Mouse (Mus musculus) intestine, postnatal 0 days (tissue): ENCODE data around the gene Abca13. TPM values are rescaled to one million over a fixed set of nuclear protein-coding genes. Genes with fewer than 3 reads are reported as not detected.
A peak's percentile ranks its signal among the peaks of the same experiment; 100 is the strongest.
"Not testable (repeated sequence)": the region's sequence is repeated elsewhere in the genome, so short reads cannot be mapped to it uniquely, and the experiment has no call there.

Source experiments
- ATAC-seq: fragments of 200-750 bp; cut with Nextera tagmentation; 2 replicates; pipeline ENCODE4 v1.8.0; 2017; ENCODE audit warnings: mild to moderate bottlenecking, moderate TSS enrichment, moderate library complexity
- H3K27ac ChIP-seq: fragments of 300-500 bp; sonication (generic); 2 replicates; pipeline ENCODE4 v1.5.1; 2014; ENCODE audit warnings: mild to moderate bottlenecking, low read depth, low read length, moderate library complexity
- H3K27me3 ChIP-seq: fragments of 300-500 bp; sonication (generic); replicated peaks from 2 replicates; pipeline ENCODE4 v1.6.1; 2014; ENCODE audit warnings: low read length, mixed read lengths; ENCODE audit not compliant: control insufficient read depth, insufficient read depth
- H3K36me3 ChIP-seq: fragments of 300-500 bp; sonication (generic); 2 replicates; pipeline ENCODE4 v1.6.1; 2014; ENCODE audit warnings: mild to moderate bottlenecking, moderate library complexity; ENCODE audit not compliant: control insufficient read depth, insufficient read depth
- H3K4me1 ChIP-seq: fragments of 300-500 bp; sonication (generic); replicated peaks from 2 replicates; pipeline ENCODE4 v1.6.1; 2014; ENCODE audit warnings: antibody characterized with exemption, low read length, mixed read lengths; ENCODE audit not compliant: control insufficient read depth, insufficient read depth
- H3K4me2 ChIP-seq: fragments of 300-500 bp; sonication (generic); replicated peaks from 2 replicates; pipeline ENCODE4 v1.6.1; 2014; ENCODE audit warnings: low read depth, mild to moderate bottlenecking, moderate library complexity
- H3K4me3 ChIP-seq: fragments of 300-500 bp; sonication (generic); 2 replicates; pipeline ENCODE4 v1.5.1; 2014; ENCODE audit warnings: low read depth, low read length
- H3K9ac ChIP-seq: fragments of 300-500 bp; sonication (generic); 2 replicates; pipeline ENCODE4 v1.6.1; 2014; ENCODE audit warnings: mild to moderate bottlenecking, low read depth, low read length
- H3K9me3 ChIP-seq: fragments of 300-500 bp; sonication (generic); 2 replicates; pipeline ENCODE4 v1.6.1; 2016; ENCODE audit warnings: mixed run types; ENCODE audit not compliant: control insufficient read depth
- CTCF ChIP-seq: sonication (generic); IDR thresholded peaks from 2 replicates; pipeline ENCODE4 v1.5.1; 2016; ENCODE audit warnings: low read depth, mild to moderate bottlenecking, control low read depth, antibody characterized with exemption, moderate library complexity
- WGBS: fragments of 180-500 bp; shearing (Covaris S2); extraction: QIAGEN DNeasy Blood & Tissue Kit; methylation state at CpG from one replicate; pipeline ENCODE4 v1.1.7; 2014; 5-methylcytosine and 5-hydroxymethylcytosine counted together
- polyA plus RNA-seq: library from polyadenylated mRNA; unstranded; fragments of >200 nt; fragmentation: Nextera tagmentation; extraction: Ambion mirVana; gene quantifications from 2 replicates; pipeline ENCODE4 v1.2.1, GENCODE M21; 2015

The Abca13 gene
- polyA plus RNA-seq, 1 experiment from 2014 or later = 0.86 TPM

- no peaks in the 10 kb centered on the region for H3K4me1 ChIP-seq
- TF ChIP-seq CTCF = no peak
- no peak overlapping the region for H3K4me2 ChIP-seq
- no peaks in the 10 kb centered on the region for H3K27me3 ChIP-seq
- no peak overlapping the region for H3K4me3 ChIP-seq
- ATAC-seq = no peak
- H3K27ac ChIP-seq = no peak overlapping the region
- no peaks in the 10 kb centered on the region for H3K36me3 ChIP-seq
- H3K9ac ChIP-seq = no peak overlapping the region
- no peaks in the 10 kb centered on the region for H3K9me3 ChIP-seq
- 78% methylated on average over 1 of the region's 1 CpGs for WGBS
These were observed 280.7 kb downstream of the Abca13 start for GRCm38 (mm10) chr11:9472400-9472799.

DNA sequence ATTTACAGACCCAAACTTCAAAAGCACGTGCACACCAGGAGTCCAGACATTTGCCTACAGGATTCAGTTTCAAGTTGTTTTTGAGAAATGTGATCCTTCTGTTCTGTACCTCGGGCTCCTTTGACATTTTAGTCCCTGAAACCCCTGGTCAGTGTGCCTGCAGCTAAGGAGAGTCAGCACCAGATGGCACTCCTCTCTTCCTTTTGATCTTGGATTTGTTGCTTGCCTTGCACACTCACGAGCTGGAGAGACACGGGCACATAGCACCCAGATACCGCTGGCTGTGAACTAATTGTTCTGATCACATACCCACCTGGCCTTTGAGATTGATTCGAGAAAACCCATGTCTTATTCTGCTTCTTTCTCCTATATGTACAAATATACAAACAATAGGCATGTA lies 289.8 kb downstream of the Abca13 start:
- ATAC-seq = peak; percentile 56; the same call in 1 of the 2 replicates
- Histone ChIP-seq H3K36me3 (no peaks in the 10 kb centered on the region), H3K4me2 (no peak overlapping the region), H3K27me3 (no peaks in the 10 kb centered on the region), H3K9ac (no peak overlapping the region), H3K27ac (no peak overlapping the region), H3K4me3 (no peak overlapping the region), H3K4me1 (no peaks in the 10 kb centered on the region), H3K9me3 (no peaks in the 10 kb centered on the region)
- WGBS = 19% methylated on average over 6 of the region's 6 CpGs
- peak; percentile 76 for TF ChIP-seq CTCF

GRCm38 (mm10) chr11:9500326-9501142 lies 308.8 kb downstream of the Abca13 start:
- WGBS = 58% methylated on average over 5 of the region's 5 CpGs
- Histone ChIP-seq H3K4me2 (no peak overlapping the region), H3K4me1 (no peaks in the 10 kb centered on the region), H3K27me3 (no peaks in the 10 kb centered on the region), H3K4me3 (no peak overlapping the region), H3K36me3 (no peaks in the 10 kb centered on the region), H3K9me3 (no peaks in the 10 kb centered on the region), H3K9ac (no peak overlapping the region), H3K27ac (no peak overlapping the region)
- ATAC-seq = no peak
- no peak for TF ChIP-seq CTCF

DNA sequence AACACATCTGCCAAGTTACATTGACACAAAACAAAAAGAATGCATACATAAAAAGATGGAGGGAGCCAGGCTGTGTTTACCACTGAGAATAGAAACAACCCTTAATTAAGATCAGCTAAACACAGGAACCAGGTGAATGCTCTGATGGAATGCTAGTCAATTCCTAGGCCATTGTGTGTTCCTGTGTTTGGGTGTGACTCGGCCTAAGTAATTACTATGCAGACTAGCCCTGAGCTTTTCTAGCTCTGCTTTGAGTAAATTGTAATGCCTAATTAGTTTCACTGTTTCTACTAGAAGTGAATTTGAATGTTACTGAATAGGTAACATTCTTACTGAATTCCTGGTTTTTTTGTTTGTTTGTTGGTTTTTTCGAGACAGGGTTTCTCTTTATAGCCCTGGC lies 323.2 kb downstream of the Abca13 start:
- not testable (repeated sequence) for ATAC-seq, H3K36me3 ChIP-seq, H3K27me3 ChIP-seq, H3K27ac ChIP-seq, H3K4me1 ChIP-seq, H3K4me2 ChIP-seq, H3K9me3 ChIP-seq, H3K9ac ChIP-seq, H3K4me3 ChIP-seq
- 73% methylated on average over 2 of the region's 2 CpGs for WGBS

GRCm38 (mm10) chr11:9528556-9528955 lies 336.8 kb downstream of the Abca13 start:
- no peaks in the 10 kb centered on the region for H3K36me3 ChIP-seq
- WGBS = 44% methylated on average over 3 of the region's 3 CpGs
- H3K4me3 ChIP-seq = no peak overlapping the region
- H3K4me1 ChIP-seq = 0 out of 2 replicates have a peak, but pooled peaks cover 4% of the 10 kb centered on the region
- TF ChIP-seq CTCF = no peak
- no peak overlapping the region for H3K4me2 ChIP-seq
- H3K27ac ChIP-seq = no peak overlapping the region
- no peaks in the 10 kb centered on the region for H3K9me3 ChIP-seq
- H3K27me3 ChIP-seq = no peaks in the 10 kb centered on the region
- no peak for ATAC-seq
- H3K9ac ChIP-seq = no peak overlapping the region

DNA sequence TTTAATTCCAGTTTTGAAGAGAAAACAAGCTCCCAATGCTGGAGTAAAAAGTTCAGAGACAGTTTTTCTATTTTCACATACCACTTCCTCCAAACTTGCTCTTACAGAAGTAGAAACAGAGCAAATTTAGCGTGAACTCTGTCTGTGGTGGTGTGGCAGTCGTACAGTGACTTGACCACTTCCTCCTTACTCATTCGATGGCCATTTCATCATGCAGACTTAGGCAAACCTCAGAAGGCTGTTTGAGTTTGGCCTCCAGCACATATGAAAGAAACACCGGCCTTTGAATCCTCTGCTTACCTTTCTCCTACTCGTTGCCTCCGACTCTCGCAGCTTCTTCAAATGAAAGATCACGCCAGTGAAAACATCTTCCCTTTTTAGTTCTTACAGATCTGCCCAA lies 340.0 kb downstream of the Abca13 start:
- WGBS = 87% methylated on average over 8 of the region's 8 CpGs
- no peak for TF ChIP-seq CTCF
- Histone ChIP-seq H3K9ac (no peak overlapping the region), H3K9me3 (no peaks in the 10 kb centered on the region), H3K4me2 (no peak overlapping the region), H3K27ac (no peak overlapping the region), H3K27me3 (no peaks in the 10 kb centered on the region), H3K4me3 (no peak overlapping the region), H3K4me1 (0 out of 2 replicates have a peak, but pooled peaks cover 8% of the 10 kb centered on the region), H3K36me3 (no peaks in the 10 kb centered on the region)
- no peak for ATAC-seq
